Mouse (Mus musculus) heart, adult 18-20 months (tissue): ENCODE measurements around the gene Exoc3l2. TPM values are rescaled to one million over a fixed set of nuclear protein-coding genes. Genes with fewer than 3 reads are reported as not detected.
"Not testable (repeated sequence)": the region's sequence is repeated elsewhere in the genome, so short reads cannot be mapped to it uniquely, and the experiment has no call there.

Experiments
- DNase-seq, 2 experiments: peaks; one replicate each; pipeline ENCODE4 v3.0.0; 2021 to 2022; ENCODE audit warnings: mixed read lengths in 1 of 2
- total RNA-seq, 2 experiments: library from RNA; stranded (reverse); gene quantifications; 2 replicates each; pipeline ENCODE4 v1.2.3; 2021

Gene Exoc3l2
- total RNA-seq, 2 experiments from 2014 or later: 0.77 to 1.1 TPM

GRCm38 (mm10) chr7:19489525-19489924 is 26.4 kb downstream of the Exoc3l2 start:
- DNase-seq: no peak

- DNase-seq: peak; percentile 40 to 54
Observed at GRCm38 (mm10) chr7:19491731-19492130, 28.6 kb downstream of the Exoc3l2 start.

DNA sequence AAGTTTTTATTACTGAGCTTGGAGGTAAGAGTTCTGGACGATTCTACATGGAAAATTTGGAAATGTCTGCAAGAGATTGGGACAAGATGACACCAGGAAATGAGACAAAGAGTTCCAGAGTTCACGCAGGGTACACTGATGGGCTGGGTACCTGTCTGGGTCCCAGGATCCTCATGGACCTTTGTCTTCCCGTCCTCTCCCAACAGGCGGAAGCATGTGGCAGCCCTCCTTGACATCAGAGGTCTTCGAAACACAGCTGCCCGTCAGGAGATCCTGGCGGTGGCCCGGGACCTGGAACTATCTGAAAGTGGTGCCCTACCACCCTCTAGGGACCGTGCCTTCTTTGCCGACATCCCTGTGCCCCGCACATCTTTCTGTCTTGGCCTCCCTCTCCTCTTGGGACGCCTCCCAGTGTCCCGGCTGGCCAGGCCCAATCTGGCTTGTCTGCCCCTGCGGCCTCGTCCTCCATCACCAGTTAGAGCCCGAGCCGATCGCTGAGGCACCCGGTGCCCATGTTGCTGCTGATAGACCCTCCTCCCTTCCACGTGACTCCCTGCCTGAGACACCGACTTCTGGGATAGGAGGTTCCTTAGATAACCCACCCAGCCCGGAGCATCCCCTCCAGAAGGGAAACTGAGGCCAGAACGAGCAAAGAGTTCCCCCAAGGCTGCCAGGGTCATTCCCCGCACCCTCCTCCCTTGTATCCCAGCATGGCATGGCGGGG is 31.8 kb downstream of the Exoc3l2 start:
- no peak for DNase-seq

GRCm38 (mm10) chr7:19495521-19496213 is 32.5 kb downstream of the Exoc3l2 start:
- peak in 1 of 2 experiments; percentile 50 for DNase-seq

GRCm38 (mm10) chr7:19496214-19496555 is 33.1 kb downstream of the Exoc3l2 start:
- no peak for DNase-seq

GRCm38 (mm10) chr7:19498326-19498725 is 35.2 kb downstream of the Exoc3l2 start:
- no peak for DNase-seq

DNA sequence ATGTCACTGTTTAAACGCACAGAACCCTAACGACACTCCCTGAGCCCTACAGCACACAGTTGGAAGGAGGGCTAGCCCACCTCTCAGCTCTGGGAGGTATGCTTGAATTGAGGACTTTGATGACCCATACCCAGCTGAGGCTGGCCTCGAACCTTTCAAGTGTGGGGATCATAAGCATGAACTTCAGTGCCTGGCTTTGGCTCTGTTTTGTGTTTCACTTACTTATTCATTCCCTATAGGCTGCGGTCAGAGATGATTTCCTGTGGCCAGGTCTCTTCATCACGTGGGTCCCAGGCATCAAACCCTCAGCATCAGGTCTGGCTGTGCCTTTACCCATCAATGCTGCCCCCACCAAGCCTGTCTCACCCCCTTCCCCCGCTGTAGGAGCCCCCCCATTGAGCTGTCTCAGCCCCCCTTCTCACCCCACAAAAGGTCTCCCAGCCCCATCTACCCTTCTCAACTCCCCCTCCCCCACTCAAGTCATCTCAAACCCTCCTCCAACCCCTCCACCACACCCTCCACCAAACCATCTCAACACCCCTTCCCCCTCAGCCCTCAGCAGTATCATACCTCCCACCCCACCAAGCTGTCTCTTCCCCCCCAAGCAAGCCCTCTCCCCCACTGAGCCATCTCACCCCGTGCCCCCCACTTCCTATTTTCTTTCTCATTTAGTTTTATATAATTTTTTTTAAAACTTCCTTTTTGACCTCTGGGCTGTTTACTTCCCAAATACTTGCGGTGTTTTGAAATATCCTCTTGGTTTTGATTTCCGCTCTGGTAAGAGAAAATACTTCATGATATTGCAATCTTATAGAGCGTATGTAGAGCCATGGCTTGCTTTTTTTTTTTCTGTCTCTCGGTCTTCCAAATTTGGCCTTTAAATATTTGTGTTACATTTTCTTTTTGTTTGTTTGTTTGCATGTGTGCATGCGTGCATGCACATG is 37.6 kb downstream of the Exoc3l2 start:
- no peak for DNase-seq

DNA sequence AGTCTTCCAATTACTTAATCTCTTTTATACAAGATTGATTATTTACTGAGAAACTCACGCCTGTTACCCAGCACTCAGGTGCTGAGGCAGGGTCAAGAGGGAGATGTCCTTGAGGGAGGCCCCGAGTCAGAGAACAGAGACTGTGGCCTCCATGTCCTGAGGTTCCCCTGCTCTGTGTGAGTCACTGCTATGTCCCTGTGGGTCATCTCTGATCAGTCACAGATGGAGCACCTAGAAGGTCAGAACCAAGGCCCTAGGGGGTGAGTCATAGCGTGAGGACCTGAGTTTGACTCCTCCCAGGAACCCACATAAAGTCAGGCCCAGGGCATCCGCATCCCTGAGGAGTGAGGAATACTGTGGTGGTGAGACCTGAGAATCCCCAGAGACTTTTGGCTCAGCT is 38.5 kb downstream of the Exoc3l2 start:
- no peak for DNase-seq

GRCm38 (mm10) chr7:19503481-19504068 is 40.4 kb downstream of the Exoc3l2 start:
- peak; percentile 32 to 81 for DNase-seq

- no peak for DNase-seq
Observed at GRCm38 (mm10) chr7:19506326-19506725, 43.2 kb downstream of the Exoc3l2 start.

- DNase-seq: peak in 1 of 2 experiments; percentile 35
Observed at GRCm38 (mm10) chr7:19506969-19507611, 44.0 kb downstream of the Exoc3l2 start.

DNA sequence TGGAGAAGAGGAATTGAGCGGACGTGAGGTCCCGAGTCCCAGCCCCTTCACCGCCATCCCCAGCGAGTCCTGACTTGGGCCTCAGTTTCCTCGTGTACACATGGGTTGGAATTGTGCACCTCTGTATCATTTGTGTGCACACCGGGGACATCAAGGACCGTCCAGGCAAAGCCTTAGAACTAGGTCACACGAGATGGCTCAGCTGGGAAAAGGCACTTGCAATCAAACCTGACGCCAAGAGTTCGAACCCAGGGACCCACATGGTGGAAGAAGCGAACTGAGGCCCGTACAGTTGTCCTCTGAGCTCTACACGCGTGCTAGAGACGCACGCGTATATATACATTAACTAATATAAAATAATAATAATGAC is 44.5 kb downstream of the Exoc3l2 start:
- DNase-seq: peak in 1 of 2 experiments; percentile 34

GRCm38 (mm10) chr7:19508150-19508923 is 45.2 kb downstream of the Exoc3l2 start, which contains the start of the genes Bloc1s3 and Trappc6a:
Gene Bloc1s3, minus strand, starts transcription at chr7:19508367.
Gene Trappc6a, plus strand, starts transcription at chr7:19508395.
- DNase-seq: peak; percentile 96

DNA sequence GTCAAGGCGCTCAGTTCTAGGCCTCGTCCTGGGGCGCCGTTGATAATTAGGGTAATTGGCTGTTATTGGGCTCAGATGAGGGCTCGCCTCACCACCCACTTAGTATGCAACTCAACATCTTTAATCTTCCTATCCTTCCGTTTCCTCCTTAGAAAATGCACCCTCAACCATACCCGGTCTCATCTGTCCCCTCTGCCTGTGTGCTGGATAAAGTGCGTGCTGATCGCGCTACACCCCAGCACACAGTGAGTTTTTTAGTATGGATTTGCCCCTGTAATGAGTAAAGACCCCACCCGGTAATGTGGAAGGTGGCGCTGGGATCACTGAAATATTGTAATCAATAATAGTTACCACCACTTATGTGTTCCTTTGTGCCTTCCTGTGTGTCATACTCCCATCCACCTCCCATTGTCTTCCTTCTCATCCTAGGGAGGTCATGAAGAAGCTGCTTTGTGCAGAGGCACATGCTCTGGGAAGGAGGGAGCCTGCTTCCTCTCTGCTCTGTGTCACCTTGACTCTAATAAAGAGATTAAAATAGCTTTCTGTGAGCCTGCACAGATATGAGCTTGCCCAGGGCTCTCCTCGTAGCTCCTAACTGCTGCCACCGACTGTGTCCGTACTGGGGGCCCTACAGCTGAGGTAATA is 45.9 kb downstream of the Exoc3l2 start:
- DNase-seq: no peak

DNA sequence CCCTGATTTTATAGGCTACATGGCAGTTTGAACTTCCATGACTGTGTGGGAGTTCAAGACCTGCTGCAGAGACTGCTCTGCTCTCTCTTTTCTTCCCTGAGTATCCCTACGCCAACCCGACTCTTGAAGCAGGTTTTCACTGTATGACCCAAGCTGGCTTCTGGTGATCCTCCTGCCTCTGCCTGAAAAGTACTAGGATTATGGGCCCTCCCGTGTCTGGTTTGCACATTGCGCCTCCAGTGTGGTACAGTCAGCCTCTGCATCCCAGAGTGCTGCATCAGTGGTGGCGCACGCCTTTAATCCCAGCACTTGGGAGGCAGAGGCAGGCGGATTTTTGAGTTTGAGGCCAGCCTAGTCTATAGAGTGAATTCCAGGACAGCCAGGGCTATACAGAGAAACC is 46.7 kb downstream of the Exoc3l2 start:
- DNase-seq: no peak

- DNase-seq: not testable (repeated sequence)
Observed at GRCm38 (mm10) chr7:19511934-19512333, 48.8 kb downstream of the Exoc3l2 start.

- DNase-seq: no peak
Observed at GRCm38 (mm10) chr7:19512353-19512752, 49.2 kb downstream of the Exoc3l2 start.

DNA sequence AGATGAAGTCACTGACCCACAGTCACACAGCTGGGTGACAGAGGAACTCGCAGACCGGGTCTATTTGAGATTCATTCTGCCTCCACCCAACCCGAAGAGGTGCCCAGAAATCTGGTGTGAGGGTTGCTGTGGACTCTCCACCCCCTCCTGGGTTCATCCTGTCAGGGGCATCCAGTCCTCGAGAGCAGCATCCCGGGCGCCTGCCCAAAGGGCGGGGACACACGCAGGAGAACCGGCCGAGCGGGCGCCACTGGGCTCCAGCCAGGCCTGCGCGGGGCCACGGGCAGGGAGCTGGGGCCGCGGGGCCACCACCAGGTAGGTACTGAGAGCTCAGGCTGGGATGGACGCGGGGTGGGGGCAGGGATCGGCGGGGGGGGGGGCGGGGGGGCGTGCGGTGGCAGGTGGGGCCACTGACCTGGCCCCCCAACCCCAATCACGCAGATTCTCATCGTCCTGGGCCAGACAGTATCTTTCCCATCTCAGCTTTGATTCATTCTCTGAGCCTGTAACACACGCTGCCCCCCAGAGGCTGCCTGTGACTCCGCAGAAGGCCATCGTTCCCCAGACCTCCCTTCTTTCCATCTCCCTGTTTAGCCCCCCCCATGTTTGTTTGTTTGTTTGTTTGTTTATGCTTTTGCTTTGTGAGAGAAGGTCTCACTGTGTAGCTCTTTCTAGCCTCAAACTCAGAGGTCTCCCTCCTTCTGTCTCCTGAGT is 54.7 kb downstream of the Exoc3l2 start, which contains the start of gene Nkpd1:
Gene Nkpd1, plus strand, starts transcription at position 187 of the 714 bp plus-strand sequence.
- no peak for DNase-seq

GRCm38 (mm10) chr7:19520032-19520431 is 56.9 kb downstream of the Exoc3l2 start:
- DNase-seq: no peak
